Mouse (Mus musculus): ENCODE measurements around the gene Plcb1. TPM values are rescaled to one million over a fixed set of nuclear protein-coding genes. Genes with fewer than 3 reads are reported as not detected.

Plcb1 gene
- polyA plus RNA-seq (2012; ENCODE audit: insufficient read depth, insufficient read length, missing spikeins) = 0.11 TPM in 1 of 2 replicates, not detected in the other

DNA sequence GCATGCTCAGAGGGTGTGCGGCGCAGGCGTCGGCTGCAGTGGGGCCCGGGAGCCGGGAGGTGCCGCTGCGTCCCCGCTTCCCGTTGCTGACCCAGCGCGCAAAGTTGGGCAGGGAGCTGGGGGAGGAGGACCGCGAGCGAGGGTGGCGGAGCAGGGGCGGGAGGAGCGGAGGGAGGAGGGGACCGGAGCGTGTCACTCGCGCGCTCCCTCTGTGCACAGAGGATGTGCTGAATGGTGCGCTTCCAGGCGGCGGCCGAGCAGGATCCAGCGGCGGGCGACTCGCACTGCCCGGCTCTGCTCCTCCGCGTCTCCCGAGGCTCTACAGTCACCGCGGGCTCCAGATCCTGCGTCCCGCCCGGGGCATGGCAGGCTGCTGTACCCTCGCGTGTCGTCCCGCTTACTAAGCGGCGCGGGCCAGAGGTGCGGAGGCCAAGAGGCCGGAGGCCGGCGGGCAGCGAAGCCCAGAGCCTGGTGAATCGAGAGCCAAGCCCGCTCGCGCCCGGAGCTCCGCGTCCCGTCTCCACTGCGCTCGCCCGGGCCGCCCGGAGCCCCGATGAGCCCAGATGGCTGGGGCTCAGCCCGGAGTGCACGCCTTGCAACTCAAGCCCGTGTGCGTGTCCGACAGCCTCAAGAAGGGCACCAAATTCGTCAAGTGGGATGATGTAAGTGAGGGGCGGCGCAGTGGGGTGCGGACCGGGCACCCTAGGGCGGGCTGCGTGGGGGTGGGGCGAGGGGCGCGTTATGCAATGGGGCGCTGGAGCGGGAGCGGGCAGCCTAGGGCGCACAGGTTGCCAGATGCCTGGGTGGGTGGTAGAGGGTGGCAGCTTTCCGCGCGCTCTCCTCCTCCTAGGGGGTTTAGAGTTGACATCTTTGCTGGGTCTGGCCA is at the start of gene Plcb1:
Gene Plcb1, plus strand, starts transcription at position 98 of the 886 bp plus-strand sequence.
- Histone ChIP-seq H3K4me3 (ENCODE audit: insufficient read depth, low read length) (no peak within 1 kb of the TSS), H3K27ac (ENCODE audit: insufficient read depth, low read depth, low read length) (no peak within 1 kb of the TSS), H3K4me1 (ENCODE audit: control insufficient read depth, insufficient read depth, low read length) (no peaks in the 10 kb centered on the region)
- TF ChIP-seq CTCF (IDR thresholded peaks at IDR 0.05; ENCODE audit: low read depth, low read length) (no peak), POLR2A (IDR thresholded peaks at IDR 0.05; ENCODE audit: borderline replicate concordance, low read depth, low read length) (no peak)

DNA sequence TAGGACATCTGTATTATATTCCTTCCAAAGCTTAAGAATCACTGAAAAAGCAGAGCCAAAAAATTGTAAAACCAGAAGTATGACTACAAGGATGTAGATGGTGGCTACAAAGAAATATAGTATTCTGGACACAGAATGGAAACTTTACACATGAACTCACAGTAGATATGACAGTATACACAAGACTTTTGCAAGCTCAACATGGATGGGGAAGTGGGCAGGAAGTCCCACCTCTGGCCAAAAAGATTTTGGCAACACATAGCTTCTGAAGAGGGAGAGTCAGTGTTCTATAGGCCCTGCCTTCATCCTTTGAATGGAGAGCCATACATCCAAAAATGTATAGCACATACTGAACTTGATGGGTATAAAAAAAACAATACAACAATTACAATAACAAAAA is 30.3 kb upstream of the Plcb1 start:
- Histone ChIP-seq H3K4me1 (ENCODE audit: control insufficient read depth, insufficient read depth, low read length) (no peaks in the 10 kb centered on the region), H3K27ac (ENCODE audit: insufficient read depth, low read depth, low read length) (no peak overlapping the region), H3K4me3 (ENCODE audit: insufficient read depth, low read length) (no peak overlapping the region)
- TF ChIP-seq POLR2A (IDR thresholded peaks at IDR 0.05; ENCODE audit: borderline replicate concordance, low read depth, low read length) = no peak
- TF ChIP-seq CTCF (IDR thresholded peaks at IDR 0.05; ENCODE audit: low read depth, low read length) = no peak

DNA sequence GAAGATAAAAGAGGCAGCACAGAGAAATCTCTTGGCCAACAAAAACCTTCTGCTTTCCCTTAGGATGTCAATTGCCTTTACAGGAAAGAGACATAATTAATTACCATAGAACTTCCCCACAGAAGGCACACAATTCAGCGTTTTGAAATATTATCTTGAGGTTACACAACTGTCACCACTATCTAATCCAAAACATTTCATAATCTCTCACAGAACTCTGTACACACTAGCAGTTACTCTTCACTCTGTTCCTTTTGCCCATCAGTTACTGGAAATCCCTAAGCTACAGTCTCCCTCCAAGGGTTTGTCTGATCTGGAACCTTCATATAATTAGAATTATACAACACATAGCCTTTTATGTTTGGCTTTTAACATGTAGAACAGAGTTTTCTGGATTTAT is 29.8 kb upstream of the Plcb1 start:
- Histone ChIP-seq H3K4me3 (ENCODE audit: insufficient read depth, low read length) (no peak overlapping the region), H3K27ac (ENCODE audit: insufficient read depth, low read depth, low read length) (no peak overlapping the region), H3K4me1 (ENCODE audit: control insufficient read depth, insufficient read depth, low read length) (no peaks in the 10 kb centered on the region)
- TF ChIP-seq CTCF (IDR thresholded peaks at IDR 0.05; ENCODE audit: low read depth, low read length) (no peak), POLR2A (IDR thresholded peaks at IDR 0.05; ENCODE audit: borderline replicate concordance, low read depth, low read length) (no peak)

DNA sequence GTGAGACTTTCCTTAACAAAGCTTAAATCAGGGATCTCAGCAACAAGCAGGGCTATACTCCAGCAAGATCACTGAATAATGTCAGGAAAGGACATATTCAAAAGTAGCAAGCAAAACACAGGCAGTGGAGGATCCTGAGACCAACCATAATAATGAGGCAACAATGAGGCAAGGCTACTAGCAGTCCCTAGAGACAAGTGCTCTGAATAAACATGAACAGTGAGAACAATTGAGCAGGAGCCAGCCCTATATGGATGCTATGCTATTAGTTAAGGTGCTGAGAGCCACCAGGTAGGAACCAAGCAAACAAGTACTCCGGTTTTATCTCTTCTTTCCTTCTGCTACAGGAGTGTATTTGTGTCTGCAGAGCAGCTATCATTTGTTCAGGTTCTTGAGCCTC is 24.8 kb upstream of the Plcb1 start:
- Histone ChIP-seq H3K4me1 (ENCODE audit: control insufficient read depth, insufficient read depth, low read length) (no peaks in the 10 kb centered on the region), H3K4me3 (ENCODE audit: insufficient read depth, low read length) (no peak overlapping the region), H3K27ac (ENCODE audit: insufficient read depth, low read depth, low read length) (no peak overlapping the region)
- no peak for TF ChIP-seq POLR2A (IDR thresholded peaks at IDR 0.05; ENCODE audit: borderline replicate concordance, low read depth, low read length)
- no peak for TF ChIP-seq CTCF (IDR thresholded peaks at IDR 0.05; ENCODE audit: low read depth, low read length)

DNA sequence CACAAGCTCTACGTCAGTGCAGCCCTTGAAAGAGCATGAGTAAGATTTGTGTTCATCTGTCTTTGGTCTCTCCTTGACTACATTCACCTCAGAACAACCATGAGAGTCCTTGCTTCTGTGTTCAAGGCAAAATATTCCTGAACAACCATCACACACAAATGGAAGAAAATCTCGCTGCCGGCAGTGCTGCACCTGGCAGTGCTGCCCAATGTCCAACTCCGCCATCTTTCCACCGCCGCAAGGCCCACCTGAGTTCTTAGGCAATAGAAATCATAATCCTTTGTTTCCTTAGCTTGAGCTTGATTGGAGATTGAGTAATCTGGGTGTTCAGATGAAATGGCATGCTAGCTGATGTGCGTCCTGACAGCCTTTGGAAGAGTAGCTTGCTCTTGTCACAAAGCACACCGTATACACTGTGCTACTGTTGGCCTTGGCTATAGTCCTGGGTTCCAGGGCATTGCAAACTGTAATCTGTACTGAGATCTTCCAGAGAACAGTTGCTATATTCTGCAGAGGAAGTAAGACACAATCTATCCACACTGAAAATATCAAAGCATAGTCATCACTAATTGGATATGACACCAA is 22.4 kb upstream of the Plcb1 start:
- H3K4me3 ChIP-seq (ENCODE audit: insufficient read depth, low read length) = no peak overlapping the region
- TF ChIP-seq POLR2A (IDR thresholded peaks at IDR 0.05; ENCODE audit: borderline replicate concordance, low read depth, low read length) (no peak), CTCF (IDR thresholded peaks at IDR 0.05; ENCODE audit: low read depth, low read length) (no peak)

DNA sequence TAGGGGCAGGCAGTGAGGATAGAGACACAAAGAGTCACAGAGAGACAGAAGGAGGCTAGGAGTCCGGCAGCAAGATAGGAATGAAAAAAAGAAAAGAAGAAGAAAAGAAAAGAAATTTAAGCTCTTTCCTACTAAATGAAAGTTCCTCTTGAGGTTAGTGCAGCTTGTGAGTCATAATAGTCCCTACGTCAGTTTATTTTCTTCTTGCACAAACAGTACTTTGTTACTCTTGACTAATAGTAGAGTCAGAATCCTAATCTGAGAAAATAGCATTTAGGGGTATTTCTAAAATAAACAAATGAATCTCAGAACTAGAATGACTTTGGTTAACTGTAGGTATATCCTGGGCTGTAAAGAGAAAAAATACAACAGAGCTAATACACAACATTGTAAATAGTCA is 21.4 kb upstream of the Plcb1 start:
- TF ChIP-seq CTCF (IDR thresholded peaks at IDR 0.05; ENCODE audit: low read depth, low read length) = no peak
- Histone ChIP-seq H3K4me3 (ENCODE audit: insufficient read depth, low read length) (no peak overlapping the region), H3K27ac (ENCODE audit: insufficient read depth, low read depth, low read length) (no peak overlapping the region), H3K4me1 (ENCODE audit: control insufficient read depth, insufficient read depth, low read length) (no peaks in the 10 kb centered on the region)

More for the DNA sequence above, 22.4 kb upstream of the Plcb1 start:
- H3K4me1 ChIP-seq (ENCODE audit: control insufficient read depth, insufficient read depth, low read length) = no peaks in the 10 kb centered on the region
- H3K27ac ChIP-seq (ENCODE audit: insufficient read depth, low read depth, low read length) = no peak overlapping the region

DNA sequence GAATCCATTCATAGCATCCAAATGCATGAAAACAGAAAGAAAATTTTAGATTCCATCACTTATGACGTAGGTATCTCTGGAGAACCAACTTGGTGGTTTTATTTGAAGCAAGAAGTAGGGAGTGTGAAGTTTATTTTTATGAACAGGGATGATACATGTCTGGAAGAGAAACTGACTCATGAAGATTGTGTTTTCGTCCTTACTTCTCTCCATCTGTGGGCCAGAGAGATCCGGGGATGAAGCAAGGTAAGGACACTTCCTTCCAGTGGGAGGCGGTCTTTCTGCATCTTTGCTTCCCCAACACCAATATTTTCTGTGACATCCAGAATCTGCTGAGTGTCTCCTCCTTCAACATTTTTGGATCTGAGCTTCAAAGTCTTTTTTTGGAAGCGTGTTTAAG is 6.0 kb upstream of the Plcb1 start:
- Histone ChIP-seq H3K4me1 (ENCODE audit: control insufficient read depth, insufficient read depth, low read length) (no peaks in the 10 kb centered on the region), H3K4me3 (ENCODE audit: insufficient read depth, low read length) (no peak overlapping the region), H3K27ac (ENCODE audit: insufficient read depth, low read depth, low read length) (no peak overlapping the region)
- no peak for TF ChIP-seq CTCF (IDR thresholded peaks at IDR 0.05; ENCODE audit: low read depth, low read length)
- TF ChIP-seq POLR2A (IDR thresholded peaks at IDR 0.05; ENCODE audit: borderline replicate concordance, low read depth, low read length) = no peak

DNA sequence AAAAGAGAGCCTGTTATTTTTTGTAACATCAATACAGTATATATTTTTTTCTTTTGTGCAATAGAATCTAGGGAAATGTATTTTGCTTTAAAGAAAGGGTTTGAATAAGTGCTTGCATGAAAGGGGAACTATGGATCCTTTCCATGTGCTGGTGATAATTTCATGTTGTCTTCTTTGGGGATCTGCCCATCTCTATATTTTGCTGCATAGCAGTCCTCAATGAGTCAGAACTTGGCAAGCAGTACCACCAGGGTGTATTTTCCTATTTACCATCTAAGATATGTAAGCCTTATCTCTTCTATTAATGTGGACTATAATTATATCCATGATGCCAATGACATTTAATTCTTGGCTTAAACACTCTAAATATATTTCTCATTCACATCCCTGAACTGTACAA is 5.6 kb upstream of the Plcb1 start:
- no peaks in the 10 kb centered on the region for H3K4me1 ChIP-seq (ENCODE audit: control insufficient read depth, insufficient read depth, low read length)
- no peak overlapping the region for H3K4me3 ChIP-seq (ENCODE audit: insufficient read depth, low read length)
- H3K27ac ChIP-seq (ENCODE audit: insufficient read depth, low read depth, low read length) = no peak overlapping the region
- no peak for TF ChIP-seq POLR2A (IDR thresholded peaks at IDR 0.05; ENCODE audit: borderline replicate concordance, low read depth, low read length)
- no peak for TF ChIP-seq CTCF (IDR thresholded peaks at IDR 0.05; ENCODE audit: low read depth, low read length)

DNA sequence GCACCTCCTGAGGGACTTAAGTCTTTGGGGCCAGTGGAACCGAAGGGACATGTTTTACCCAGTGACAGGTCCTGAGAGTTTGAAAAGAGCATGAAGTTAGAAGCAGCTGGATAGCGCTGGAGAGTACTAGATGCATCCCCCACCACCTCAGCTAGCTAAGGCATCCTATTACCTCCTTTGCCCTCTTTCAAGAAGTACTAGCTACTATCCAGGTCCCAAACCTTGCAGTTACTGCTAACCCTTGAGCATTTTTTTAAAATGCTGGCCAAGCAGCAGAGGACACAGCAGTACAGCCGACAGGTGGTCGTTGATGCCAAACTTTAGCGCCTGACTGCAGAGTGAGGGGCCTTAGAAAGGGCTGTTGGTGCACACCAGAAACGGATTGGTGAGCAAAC is 986 bp downstream of the Plcb1 start:
- Histone ChIP-seq H3K4me3 (ENCODE audit: insufficient read depth, low read length) (no peak overlapping the region), H3K27ac (ENCODE audit: insufficient read depth, low read depth, low read length) (no peak overlapping the region), H3K4me1 (ENCODE audit: control insufficient read depth, insufficient read depth, low read length) (no peaks in the 10 kb centered on the region)
- TF ChIP-seq POLR2A (IDR thresholded peaks at IDR 0.05; ENCODE audit: borderline replicate concordance, low read depth, low read length) (no peak), CTCF (IDR thresholded peaks at IDR 0.05; ENCODE audit: low read depth, low read length) (no peak)
